Mouse (Mus musculus) forebrain, embryonic 16.5 days (tissue): ENCODE measurements around the gene Ifi205. TPM values are rescaled to one million over a fixed set of nuclear protein-coding genes. Genes with fewer than 3 reads are reported as not detected.
"Not testable (repeated sequence)": the region's sequence is repeated elsewhere in the genome, so short reads cannot be mapped to it uniquely, and the experiment has no call there.

Experiments used
- ATAC-seq: fragments of 200-750 bp; cut with Nextera tagmentation; 2 replicates; pipeline ENCODE4 v1.8.0; 2017; ENCODE audit warnings: mild to moderate bottlenecking, moderate library complexity
- H3K27ac ChIP-seq: fragments of 300-500 bp; sonication (generic); 2 replicates; pipeline ENCODE4 v1.5.1; 2014; ENCODE audit warnings: low read length, control low read depth
- H3K27me3 ChIP-seq: fragments of 300-500 bp; sonication (generic); replicated peaks from 2 replicates; pipeline ENCODE4 v1.6.1; 2014; ENCODE audit warnings: low read length; ENCODE audit not compliant: control insufficient read depth, insufficient read depth
- H3K36me3 ChIP-seq: fragments of 300-500 bp; sonication (generic); 2 replicates; pipeline ENCODE4 v1.6.1; 2014; ENCODE audit not compliant: control insufficient read depth, insufficient read depth
- H3K4me1 ChIP-seq: fragments of 300-500 bp; sonication (generic); replicated peaks from 2 replicates; pipeline ENCODE4 v1.6.1; 2014; ENCODE audit warnings: low read length; ENCODE audit not compliant: control insufficient read depth, insufficient read depth
- H3K4me2 ChIP-seq: fragments of 300-500 bp; sonication (generic); 2 replicates; pipeline ENCODE4 v1.6.1; 2014; ENCODE audit warnings: mild to moderate bottlenecking, low read length, control low read depth
- H3K4me3 ChIP-seq: fragments of 300-500 bp; sonication (generic); replicated peaks from 2 replicates; pipeline ENCODE4 v1.5.1; 2014; ENCODE audit warnings: mild to moderate bottlenecking, low read length, control low read depth
- H3K9ac ChIP-seq: fragments of 300-500 bp; sonication (generic); replicated peaks from 2 replicates; pipeline ENCODE4 v1.6.1; 2014; ENCODE audit warnings: low read depth, low read length, control low read depth
- H3K9me3 ChIP-seq: fragments of 300-500 bp; sonication (generic); 2 replicates; pipeline ENCODE4 v1.6.1; 2016; ENCODE audit warnings: low read length; ENCODE audit not compliant: control insufficient read depth
- WGBS: fragments of 180-500 bp; shearing (Covaris S2); extraction: QIAGEN DNeasy Blood & Tissue Kit; methylation state at CpG from one replicate; pipeline ENCODE4 v1.1.7; 2014; 5-methylcytosine and 5-hydroxymethylcytosine counted together
- polyA plus RNA-seq: library from polyadenylated mRNA; unstranded; fragments of >200 nt; fragmentation: Nextera tagmentation; extraction: Ambion mirVana; gene quantifications from 2 replicates; pipeline ENCODE4 v1.2.1, GENCODE M21; 2015

Ifi205 gene
- polyA plus RNA-seq, 1 experiment from 2014 or later = not detected

GRCm38 (mm10) chr1:173981038-173981437 lies 50.6 kb downstream of the Ifi205 start:
- not testable (repeated sequence) for H3K9me3 ChIP-seq, H3K9ac ChIP-seq, ATAC-seq, H3K36me3 ChIP-seq, H3K4me2 ChIP-seq, H3K4me3 ChIP-seq, H3K4me1 ChIP-seq, H3K27me3 ChIP-seq, H3K27ac ChIP-seq
- 63% methylated on average over 3 of the region's 3 CpGs for WGBS

DNA sequence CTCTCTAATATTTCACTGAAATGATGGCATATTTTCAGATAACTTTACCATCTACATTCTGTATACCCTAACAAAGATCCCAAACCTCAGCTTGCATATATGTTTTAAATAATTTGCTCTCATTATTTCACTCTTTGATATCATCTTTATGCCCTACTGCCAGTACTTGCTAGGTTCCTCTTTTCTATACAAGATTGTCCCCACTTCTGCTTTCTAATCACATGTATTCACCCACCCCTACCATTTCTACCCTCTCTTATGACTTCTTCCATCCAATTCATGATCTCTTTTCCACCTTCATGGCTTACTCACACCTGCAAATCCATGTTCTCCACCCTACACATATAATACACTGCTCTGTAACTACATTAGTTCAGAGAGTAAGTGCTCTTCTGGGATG lies 54.0 kb downstream of the Ifi205 start:
- H3K4me1 ChIP-seq = no peaks in the 10 kb centered on the region

GRCm38 (mm10) chr1:173973111-173973510 lies 58.5 kb downstream of the Ifi205 start:
- H3K36me3 ChIP-seq = no peaks in the 10 kb centered on the region
- no peaks in the 10 kb centered on the region for H3K27me3 ChIP-seq
- ATAC-seq = no peak
- H3K4me3 ChIP-seq = no peak overlapping the region
- no peak overlapping the region for H3K27ac ChIP-seq
- no peak overlapping the region for H3K9ac ChIP-seq
- H3K4me2 ChIP-seq = no peak overlapping the region
- H3K4me1 ChIP-seq = no peaks in the 10 kb centered on the region
- H3K9me3 ChIP-seq = no peaks in the 10 kb centered on the region

More for the DNA sequence above, 54.0 kb downstream of the Ifi205 start:
- Histone ChIP-seq H3K4me2 (no peak overlapping the region), H3K27ac (no peak overlapping the region), H3K27me3 (no peaks in the 10 kb centered on the region), H3K9me3 (no peaks in the 10 kb centered on the region), H3K9ac (no peak overlapping the region), H3K36me3 (no peaks in the 10 kb centered on the region), H3K4me3 (no peak overlapping the region)
- no peak for ATAC-seq

Other genes starting within 250 kb of the Ifi205 start
- 0.24 and 0.37 TPM in 2 replicates for gene Ifi211, start 118.8 kb downstream of the Ifi205 start, polyA plus RNA-seq
- gene Mndal, start 89.3 kb downstream of the Ifi205 start, polyA plus RNA-seq = 3.1 and 4.6 TPM in 2 replicates
- gene Ifi203, start 89.1 kb downstream of the Ifi205 start, polyA plus RNA-seq = 1.4 and 1.5 TPM in 2 replicates
- not detected in 2 replicates for gene Ifi202b, start 49.1 kb downstream of the Ifi205 start, polyA plus RNA-seq
- gene Olfr433, start 8.9 kb upstream of the Ifi205 start, polyA plus RNA-seq = not detected in 2 replicates
- gene Olfr432, start 17.4 kb upstream of the Ifi205 start, polyA plus RNA-seq = not detected in 2 replicates
- not detected in 2 replicates for gene Olfr430, start 34.8 kb upstream of the Ifi205 start, polyA plus RNA-seq
- not detected in 2 replicates for gene Olfr429, start 52.5 kb upstream of the Ifi205 start, polyA plus RNA-seq
- not detected in 2 replicates for gene Olfr427, start 65.1 kb upstream of the Ifi205 start, polyA plus RNA-seq
- not detected in 2 replicates for gene Olfr231, start 89.4 kb upstream of the Ifi205 start, polyA plus RNA-seq
- not detected in 2 replicates for gene Olfr424, start 99.7 kb upstream of the Ifi205 start, polyA plus RNA-seq
- not detected in 2 replicates for gene Olfr420, start 123.8 kb upstream of the Ifi205 start, polyA plus RNA-seq
- gene Spta1, start 141.0 kb upstream of the Ifi205 start, polyA plus RNA-seq = 0.13 and 0.16 TPM in 2 replicates
- gene Olfr419, start 220.3 kb upstream of the Ifi205 start, polyA plus RNA-seq = not detected in 2 replicates